ENCODE assay signal across 18 mouse cellular contexts in the genomic region with DNA sequence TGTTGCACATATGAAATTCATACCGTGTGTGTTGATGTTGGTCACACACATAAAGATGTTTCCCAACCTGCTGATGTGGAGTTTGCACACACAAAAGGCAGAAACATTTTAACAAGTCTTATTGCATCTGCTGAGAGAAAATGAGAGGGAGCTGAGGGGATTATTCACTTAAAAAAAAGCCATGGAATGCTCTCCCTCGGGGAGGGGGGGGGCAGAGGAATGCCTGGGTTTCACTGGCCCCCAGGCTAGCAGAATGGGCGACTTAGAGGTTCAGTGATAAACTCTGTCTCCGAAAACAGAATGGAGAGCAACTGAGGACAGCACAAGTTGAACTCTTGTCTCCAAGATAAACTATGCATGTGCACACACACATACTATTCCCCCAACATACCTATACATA.
"Had no signal": no experiment of that assay in that cellular context is flagged by ENCODE, and none has a peak within 500 bp of the region (broad histone marks: within the 10 kb centered on the region; RNA-seq: fewer than 3 reads in every experiment).

No protein-coding gene starts in this region.

- H3K4me2 ChIP-seq: lung, embryonic 14.5 days; midbrain, embryonic 12.5 days; neural tube, embryonic 13.5 days; neural tube, embryonic 15.5 days; stomach, embryonic 15.5 days had no signal

- H3K27ac ChIP-seq: midbrain, embryonic 10.5 days; midbrain, embryonic 12.5 days; neural tube, embryonic 13.5 days; neural tube, embryonic 15.5 days; stomach, embryonic 15.5 days; stomach, postnatal 0 days had no signal

- H3K27me3 ChIP-seq: neural tube, embryonic 13.5 days; neural tube, embryonic 15.5 days; stomach, embryonic 15.5 days had no signal

- ATAC-seq: midbrain, embryonic 16.5 days had no signal

- H3K4me3 ChIP-seq: midbrain, embryonic 10.5 days; midbrain, embryonic 12.5 days; myocyte; neural tube, embryonic 13.5 days; neural tube, embryonic 15.5 days; stomach, embryonic 15.5 days had no signal

- H3K36me3 ChIP-seq: midbrain, embryonic 10.5 days; midbrain, embryonic 12.5 days; neural tube, embryonic 13.5 days; neural tube, embryonic 15.5 days; stomach, embryonic 15.5 days had no signal

- DNase-seq: lung, adult 18-20 months; lung, embryonic 14.5 days; lung, postnatal 10 days; lung, postnatal 4 days; midbrain, embryonic 14.5 days; retina, postnatal 1 day; right cerebral cortex, adult 18-20 months; thymus, adult 2 months; thymus, postnatal 25 days; thymus, postnatal 4 days had no signal

- H3K9me3 ChIP-seq: midbrain, embryonic 10.5 days; midbrain, embryonic 12.5 days; neural tube, embryonic 13.5 days; neural tube, embryonic 15.5 days; stomach, embryonic 15.5 days had no signal

- H3K9ac ChIP-seq: lung, embryonic 14.5 days; midbrain, embryonic 12.5 days; neural tube, embryonic 13.5 days; neural tube, embryonic 15.5 days; stomach, embryonic 15.5 days had no signal

- H3K4me1 ChIP-seq: stomach, embryonic 15.5 days had no signal
